Mouse (Mus musculus) ovary, postnatal 10 days (tissue): ENCODE results near the gene Gm5134.

Source experiments
- DNase-seq: peaks from one replicate; pipeline ENCODE4 v3.0.0; 2022; ENCODE audit warnings: low spot score

The Gm5134 gene

DNA sequence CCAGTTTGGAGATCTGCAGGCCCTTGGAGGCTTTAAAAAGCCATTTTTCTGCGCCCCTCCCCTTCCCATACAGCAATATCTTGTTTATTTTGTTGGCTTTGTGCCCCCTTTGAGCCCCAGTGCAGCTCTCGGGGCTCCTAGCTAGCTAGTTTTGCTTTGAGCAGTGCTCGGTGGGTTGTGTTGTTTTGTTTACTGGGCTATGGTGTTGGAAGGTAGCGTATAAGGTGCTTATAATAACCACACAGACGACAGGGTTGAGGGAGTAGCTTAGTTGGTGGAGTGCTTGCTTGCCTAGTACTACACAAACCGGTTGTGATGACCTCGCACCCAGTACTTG lies 78.8 kb downstream of the Gm5134 start:
- DNase-seq, result no peak

DNA sequence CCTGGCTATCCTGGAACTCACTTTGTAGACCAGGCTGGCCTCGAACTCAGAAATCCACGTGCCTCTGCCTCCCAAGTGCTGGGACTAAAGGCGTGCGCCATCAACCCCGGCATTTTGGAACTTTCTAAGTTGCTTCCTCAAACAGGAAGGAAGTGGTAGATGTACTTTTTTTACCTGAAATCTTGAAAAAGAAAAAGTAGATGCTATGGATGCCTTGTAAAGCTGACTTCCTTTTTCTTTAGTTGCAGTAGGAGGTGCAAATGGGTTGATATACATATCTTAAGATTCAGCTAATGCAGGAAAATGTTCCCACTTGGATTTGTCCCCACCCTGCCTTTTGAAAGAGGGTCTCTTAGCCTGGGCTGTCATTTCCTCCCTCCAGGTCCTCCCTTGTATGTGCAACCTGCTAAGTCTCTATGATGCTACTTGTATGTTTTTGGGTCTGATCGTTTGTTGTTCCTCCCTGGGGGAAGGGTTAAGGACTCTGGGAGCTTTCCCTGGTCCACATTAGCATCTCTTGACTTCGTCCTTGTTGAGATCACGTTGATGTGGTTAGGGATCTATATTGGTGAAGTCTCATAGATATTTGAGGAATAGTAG lies 79.8 kb downstream of the Gm5134 start:
- DNase-seq, result no peak

DNA sequence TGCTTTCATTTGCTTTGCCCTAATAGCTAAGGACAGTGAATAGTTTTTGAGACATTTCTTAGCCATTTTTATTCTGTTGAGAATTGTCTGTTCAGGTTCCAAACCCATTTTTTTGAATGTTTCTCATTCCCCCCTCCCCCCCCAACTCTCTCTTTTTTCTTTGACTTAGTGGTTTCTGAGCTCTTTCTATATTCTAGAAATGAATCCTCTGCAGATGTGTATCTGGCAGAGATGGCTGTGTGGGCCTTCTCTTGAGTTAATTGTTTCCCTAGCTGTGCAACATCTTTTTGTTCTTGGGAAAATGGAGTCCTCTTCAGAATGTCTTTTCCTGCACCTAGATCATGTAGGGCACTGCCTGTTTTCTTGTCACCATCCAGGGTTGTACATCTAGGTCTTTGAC lies 81.0 kb downstream of the Gm5134 start:
- DNase-seq, result no peak

DNA sequence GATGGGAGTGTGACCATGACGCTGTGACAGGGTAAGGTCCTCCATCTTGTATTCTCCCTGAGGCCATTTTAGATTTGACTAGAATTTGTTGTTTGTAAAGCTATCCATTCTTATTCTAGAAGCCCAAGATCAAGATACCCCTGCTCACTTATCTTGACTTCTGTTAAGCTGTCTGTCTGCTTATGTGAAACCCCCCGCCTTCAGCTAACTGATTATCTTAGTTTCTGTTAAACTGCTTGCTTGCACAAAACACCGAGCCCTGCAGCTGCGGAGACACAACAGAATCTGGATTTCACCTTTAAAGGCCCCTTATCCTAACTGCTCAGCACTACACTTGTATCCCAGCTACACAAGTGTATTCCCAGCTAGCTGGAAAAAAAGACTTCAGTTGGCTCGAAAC lies 82.6 kb downstream of the Gm5134 start:
- no peak for DNase-seq

DNA sequence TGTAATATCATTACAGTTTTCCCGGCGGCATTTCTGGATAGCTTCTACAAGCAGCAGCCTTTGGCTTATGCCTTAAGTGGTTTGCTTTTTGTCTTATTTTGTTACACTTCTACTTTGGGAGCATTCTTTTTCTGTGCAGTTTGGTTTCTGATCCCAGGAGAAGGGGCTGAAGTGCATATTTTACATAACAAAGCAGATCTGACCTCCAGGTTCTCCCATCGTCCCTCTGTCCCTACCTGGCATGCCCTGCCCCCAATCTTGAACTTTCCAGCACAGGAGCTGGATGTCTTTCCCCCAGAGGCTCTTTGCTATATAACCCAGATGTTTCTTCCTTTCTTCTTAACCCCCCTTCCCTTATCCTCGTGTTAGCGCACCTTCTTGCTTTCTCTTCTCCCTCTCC lies 91.0 kb downstream of the Gm5134 start:
- DNase-seq, result no peak

DNA sequence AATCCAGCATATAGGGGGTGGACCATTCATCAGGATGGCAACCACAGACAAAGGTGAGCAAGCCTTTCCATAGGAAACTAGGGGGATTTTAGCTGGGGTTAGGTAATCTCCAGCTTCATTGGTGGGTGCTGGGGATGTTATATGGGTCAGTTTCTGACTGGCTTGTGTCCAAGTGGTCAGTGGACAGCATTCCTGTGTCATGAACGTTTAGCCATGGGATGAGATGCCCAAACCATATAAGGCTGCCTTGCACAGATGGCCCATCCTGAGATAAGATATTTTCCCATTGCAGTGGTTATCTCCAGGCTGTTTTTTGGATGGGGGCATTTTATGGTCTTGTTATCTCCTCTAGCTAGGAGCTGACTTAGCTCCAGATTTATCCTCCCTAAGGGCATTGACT lies 92.4 kb downstream of the Gm5134 start:
- no peak for DNase-seq

DNA sequence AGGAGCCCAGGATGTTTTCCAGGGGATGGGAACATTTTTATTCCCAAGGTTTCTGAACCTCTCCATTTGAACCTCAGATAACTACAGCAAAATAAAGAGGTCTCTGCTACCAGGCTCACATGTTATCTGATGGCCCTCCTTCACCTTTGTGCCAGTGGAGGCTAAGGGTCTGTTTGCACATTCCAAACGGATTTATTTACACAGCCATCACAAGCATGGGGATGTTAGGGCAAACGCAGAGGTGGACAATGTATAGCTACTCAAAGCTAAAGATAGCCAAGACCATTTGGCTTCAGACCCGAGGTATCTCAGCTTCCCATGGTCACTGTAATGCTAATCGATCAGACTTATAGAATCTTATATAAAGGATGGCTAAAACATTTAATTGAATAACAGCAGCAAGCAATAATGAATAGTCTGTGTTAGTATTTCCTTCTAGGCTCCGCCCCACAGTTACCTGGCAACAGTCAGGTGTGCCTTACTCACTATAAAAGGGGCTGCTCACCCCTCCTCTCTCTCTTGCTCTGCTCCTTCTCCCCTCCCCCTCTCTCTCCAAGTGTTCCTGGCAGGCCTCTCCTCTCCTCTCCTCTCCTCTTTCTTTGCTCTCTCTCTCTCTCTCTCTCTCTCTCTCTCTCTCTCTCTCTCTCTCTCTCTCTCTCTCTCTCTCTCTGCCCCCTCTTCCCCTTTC lies 93.0 kb downstream of the Gm5134 start:
- DNase-seq, result no peak

DNA sequence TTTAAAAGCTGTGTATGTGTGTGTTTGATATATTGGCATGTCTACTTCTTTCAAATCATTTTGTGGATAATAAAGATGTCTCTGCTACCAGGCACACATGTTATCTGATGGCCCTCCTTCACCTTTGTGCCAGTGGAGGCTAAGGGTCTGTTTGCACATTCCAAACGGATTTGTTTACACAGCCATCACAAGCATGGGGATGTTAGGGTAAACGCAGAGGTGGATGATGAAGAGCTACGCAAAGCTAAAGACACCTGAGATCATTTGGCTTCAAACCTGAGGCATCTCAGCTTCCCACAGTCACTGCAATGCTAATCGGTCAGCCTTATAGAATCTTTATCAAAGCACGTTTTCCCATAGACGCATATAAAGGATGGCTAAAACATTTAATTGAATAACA lies 94.7 kb downstream of the Gm5134 start:
- DNase-seq, result no peak

DNA sequence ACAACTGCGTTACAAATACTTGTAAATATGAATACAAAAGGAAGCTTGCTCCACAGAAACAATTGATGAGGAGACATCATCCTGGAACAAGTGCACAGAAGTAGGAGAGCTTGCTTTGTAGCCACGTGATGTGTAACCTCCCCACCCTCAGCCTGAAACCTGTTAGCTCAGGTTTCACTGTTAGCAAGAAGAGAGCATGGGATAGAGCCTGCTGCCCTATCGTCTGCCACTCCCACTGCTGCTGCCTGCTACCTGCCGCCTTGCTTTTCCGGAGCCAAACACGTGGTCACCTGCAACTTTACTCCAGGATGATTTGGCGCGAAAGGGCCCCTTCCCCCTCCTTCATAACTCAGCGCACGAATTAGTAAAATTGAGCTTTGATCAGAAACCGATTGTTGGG lies 97.5 kb downstream of the Gm5134 start:
- no peak for DNase-seq
